Mouse (Mus musculus) skeletal muscle tissue, postnatal 0 days (tissue): ENCODE results near the gene Pgam1. TPM values are rescaled to one million over a fixed set of nuclear protein-coding genes. Genes with fewer than 3 reads are reported as not detected.

Source experiments
- polyA plus RNA-seq: library from polyadenylated mRNA; unstranded; fragments of >200 nt; fragmentation: Nextera tagmentation; extraction: Ambion mirVana; gene quantifications from 2 replicates; pipeline ENCODE4 v1.2.1, GENCODE M21; 2015

The Pgam1 gene
- polyA plus RNA-seq = 87.7 and 128 TPM in 2 replicates

GRCm38 (mm10) chr19:41911178-41912073, at the start of gene Pgam1:
TSS of gene Pgam1 (plus strand) at chr19:41911923.

GRCm38 (mm10) chr19:41895460-41896318, 16.0 kb upstream of the Pgam1 start, which contains the start of gene Rrp12:
TSS of gene Rrp12 (minus strand) at chr19:41896173.

GRCm38 (mm10) chr19:41933179-41934086, 21.7 kb downstream of the Pgam1 start, which contains the start of the genes Exosc1 and Zdhhc16:
TSS of gene Exosc1 (minus strand) at chr19:41933423.
TSS of gene Zdhhc16 (plus strand) at chr19:41933480.

Other genes starting within 250 kb of the Pgam1 start
- gene Slit1, start 168.3 kb upstream of the Pgam1 start, polyA plus RNA-seq = 2.8 and 2.9 TPM in 2 replicates
- 5.2 and 5.6 TPM in 2 replicates for gene Arhgap19, start 109.9 kb upstream of the Pgam1 start, polyA plus RNA-seq
- gene Frat1, start 82.0 kb upstream of the Pgam1 start, polyA plus RNA-seq = 7.7 and 9.2 TPM in 2 replicates
- 6.3 and 6.4 TPM in 2 replicates for gene Frat2, start 63.8 kb upstream of the Pgam1 start, polyA plus RNA-seq
- 15.1 and 19.2 TPM in 2 replicates for gene Rrp12, start 15.8 kb upstream of the Pgam1 start, polyA plus RNA-seq
- gene Exosc1, start 21.5 kb downstream of the Pgam1 start, polyA plus RNA-seq = 39.4 and 40.6 TPM in 2 replicates
- 50.6 and 51.0 TPM in 2 replicates for gene Zdhhc16, start 21.6 kb downstream of the Pgam1 start, polyA plus RNA-seq
- gene Mms19, start 69.2 kb downstream of the Pgam1 start, polyA plus RNA-seq = 11.5 and 14.6 TPM in 2 replicates
- 32.9 and 35.0 TPM in 2 replicates for gene Ubtd1, start 69.8 kb downstream of the Pgam1 start, polyA plus RNA-seq
- 82.7 and 174 TPM in 2 replicates for gene Ankrd2, start 124.1 kb downstream of the Pgam1 start, polyA plus RNA-seq
- gene Hoga1, start 133.7 kb downstream of the Pgam1 start, polyA plus RNA-seq = 7.6 and 11.3 TPM in 2 replicates
- 0.12 TPM in 1 of 2 replicates, not detected in the other for gene 4933411K16Rik, start 140.3 kb downstream of the Pgam1 start, polyA plus RNA-seq
- gene Morn4, start 174.4 kb downstream of the Pgam1 start, polyA plus RNA-seq = 3.0 and 3.1 TPM in 2 replicates
- 13.4 and 13.5 TPM in 2 replicates for gene Pi4k2a, start 178.5 kb downstream of the Pgam1 start, polyA plus RNA-seq
- 29.5 and 30.2 TPM in 2 replicates for gene Avpi1, start 217.1 kb downstream of the Pgam1 start, polyA plus RNA-seq
- 8.4 and 14.2 TPM in 2 replicates for gene Marveld1, start 235.5 kb downstream of the Pgam1 start, polyA plus RNA-seq